Mouse (Mus musculus) lung, adult 2 months (tissue): ENCODE measurements at regions not wholly inside any gene's neighbourhood (a gene's known extent, or its start where the extent isn't known, plus 50 kb on each side); places are given as distances from the start of the nearest gene placed in this dataset.

Experiments
- CTCF ChIP-seq: fragments of 200-500 bp; IDR thresholded peaks from 2 replicates; pipeline ENCODE4 v1.5.1; 2011; ENCODE audit warnings: mild to moderate bottlenecking, low read length, control low read depth; ENCODE audit not compliant: insufficient read depth
- POLR2A ChIP-seq: fragments of 200-500 bp; IDR thresholded peaks from 2 replicates; pipeline ENCODE4 v1.6.1; 2011; ENCODE audit warnings: low read depth, mild to moderate bottlenecking, control low read depth, low read length, borderline replicate concordance; ENCODE audit errors: extremely low read depth

GRCm38 (mm10) chr15:53001964-53002363, 882.7 kb upstream of the Gm7489 start:
- TF ChIP-seq CTCF (no peak), POLR2A (no peak)
